ENCODE assay signal across 8 mouse cellular contexts in the genomic region with DNA sequence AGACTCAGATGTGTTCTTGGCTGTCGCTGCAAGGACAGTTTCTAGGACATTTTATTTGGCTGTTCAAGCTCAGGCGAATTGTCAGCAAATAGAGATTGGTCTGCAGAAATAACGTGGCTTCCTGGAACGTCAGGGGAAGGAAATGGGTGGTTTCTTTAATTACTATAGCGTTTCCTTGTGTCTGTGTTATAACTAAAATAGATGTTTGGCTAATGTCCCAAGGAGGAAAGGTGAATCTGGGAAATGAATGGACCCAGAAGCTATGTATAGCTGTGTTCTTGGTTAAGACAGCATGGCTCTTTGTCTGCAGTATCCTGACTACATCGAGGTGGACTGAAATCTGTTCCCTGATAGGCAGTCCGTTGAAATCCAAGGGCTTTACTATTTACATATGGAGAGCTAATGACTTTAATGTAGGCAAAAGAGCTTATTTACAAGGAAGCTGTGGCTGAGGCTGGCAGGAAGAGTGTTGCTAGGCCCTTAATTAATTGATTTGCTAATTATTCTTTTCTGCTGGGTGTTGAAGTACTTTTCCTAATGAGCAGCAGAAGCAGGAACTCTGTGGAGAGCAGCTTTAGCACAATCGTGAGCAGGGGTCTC.
DNase-seq lines count a peak whose midpoint lies in the region; ATAC-seq and TF ChIP-seq lines count a peak whose summit lies in the region.

No protein-coding gene starts in this region.

- ATAC-seq in heart, embryonic 15.5 days (replicated peaks; ENCODE audit: insufficient number of reproducible peaks, insufficient read depth, low FRiP score, low read depth): no peak

- no peaks in the 10 kb centered on the region for H3K27me3 ChIP-seq in heart, embryonic 15.5 days
- no peaks in the 10 kb centered on the region for H3K27me3 ChIP-seq in limb, embryonic 10.5 days (ENCODE audit: low read depth, poor library complexity, severe bottlenecking)

- no peak overlapping the region for H3K4me3 ChIP-seq in heart, embryonic 15.5 days
- H3K4me3 ChIP-seq in limb, embryonic 10.5 days: no peak overlapping the region
- H3K4me3 ChIP-seq in olfactory bulb, adult 2 months (ENCODE audit: insufficient read depth, low read depth, low read length): no peak overlapping the region

- H3K27ac ChIP-seq in heart, embryonic 15.5 days: peak overlapping the region; percentile 55
- peak overlapping the region; percentile 70 for H3K27ac ChIP-seq in limb, embryonic 10.5 days
- H3K27ac ChIP-seq in olfactory bulb, adult 2 months (ENCODE audit: insufficient read depth, low read depth, low read length): peak overlapping the region; percentile 37; the same call in 1 of the 2 replicates

- H3K9ac ChIP-seq in heart, embryonic 15.5 days: no peak overlapping the region

- no peak overlapping the region for H3K4me2 ChIP-seq in heart, embryonic 15.5 days

- no peaks in the 10 kb centered on the region for H3K9me3 ChIP-seq in heart, embryonic 15.5 days (replicated peaks)
- H3K9me3 ChIP-seq in limb, embryonic 10.5 days (replicated peaks): no peaks in the 10 kb centered on the region

- peaks cover 26% of the 10 kb centered on the region for H3K4me1 ChIP-seq in heart, embryonic 15.5 days (replicated peaks)
- peaks cover 13% of the 10 kb centered on the region for H3K4me1 ChIP-seq in limb, embryonic 10.5 days
- H3K4me1 ChIP-seq in olfactory bulb, adult 2 months (ENCODE audit: control insufficient read depth, insufficient read depth, low read length): peaks cover 2% of the 10 kb centered on the region; the same call in 1 of the 2 replicates

- H3K36me3 ChIP-seq in heart, embryonic 15.5 days: no peaks in the 10 kb centered on the region
- H3K36me3 ChIP-seq in limb, embryonic 10.5 days: no peaks in the 10 kb centered on the region

- 23% methylated on average over 8 of the region's 8 CpGs for WGBS in heart, embryonic 15.5 days
- 43% methylated on average over 8 of the region's 8 CpGs for WGBS in limb, embryonic 10.5 days
- 19% methylated on average over 8 of the region's 8 CpGs for WGBS in olfactory bulb, adult 2 months

- TF ChIP-seq POLR2A in olfactory bulb, adult 2 months (IDR thresholded peaks at IDR 0.05; ENCODE audit: insufficient read depth, low read depth, low read length): no peak

- peak; percentile 13 for DNase-seq in gastrocnemius, postnatal 25 days
- no peak for DNase-seq in gastrocnemius, postnatal 4 days (ENCODE audit: low spot score in 2 of 2)
- DNase-seq in T-cell, adult 2 months (ENCODE audit: low spot score): peak; percentile 51
- DNase-seq in limb, embryonic 10.5 days (ENCODE audit: low spot score): no peak
- no peak for DNase-seq in ovary, adult 18-20 months (ENCODE audit: low spot score)
- DNase-seq in testis, postnatal 14 days (ENCODE audit: low spot score): no peak

- no peak for TF ChIP-seq CTCF in olfactory bulb, adult 2 months (IDR thresholded peaks at IDR 0.05; ENCODE audit: insufficient read depth, low read depth, low read length)

Comparison
In these comparisons a context has a peak if more than half of its experiments do, and no peak if none do; other contexts are left out.
1. DNase-seq: peak in gastrocnemius, postnatal 25 days (single experiment) and T-cell, adult 2 months (single experiment); none in gastrocnemius, postnatal 4 days (0 of 2), limb, embryonic 10.5 days (single experiment), ovary, adult 18-20 months (single experiment) and testis, postnatal 14 days (single experiment).
2. Peak in every context shown above with its lines, with median percentiles within 50 percentile points of each other: H3K27ac ChIP-seq.